Mouse (Mus musculus): ENCODE data around the gene B4galt4.
"Not testable (repeated sequence)": the region's sequence is repeated elsewhere in the genome, so short reads cannot be mapped to it uniquely, and the experiment has no call there.

The B4galt4 gene

GRCm38 (mm10) chr16:38771145-38771544 is 29.1 kb downstream of the B4galt4 start:
- no peak for DNase-seq

GRCm38 (mm10) chr16:38772906-38773496 is 30.9 kb downstream of the B4galt4 start:
- DNase-seq, result no peak

- DNase-seq, result peak; percentile 63 to 81
Observed at GRCm38 (mm10) chr16:38774964-38775746, 33.1 kb downstream of the B4galt4 start.

GRCm38 (mm10) chr16:38776342-38776741 is 34.3 kb downstream of the B4galt4 start:
- DNase-seq, result no peak

- no peak for DNase-seq
Observed at GRCm38 (mm10) chr16:38780960-38781572, 39.0 kb downstream of the B4galt4 start.

- no peak for DNase-seq
Observed at GRCm38 (mm10) chr16:38781946-38782345, 39.9 kb downstream of the B4galt4 start.

- DNase-seq, result no peak
Observed at GRCm38 (mm10) chr16:38782524-38783067, 40.5 kb downstream of the B4galt4 start.

GRCm38 (mm10) chr16:38785301-38785700 is 43.2 kb downstream of the B4galt4 start:
- DNase-seq, result no peak

- DNase-seq, result no peak
Observed at GRCm38 (mm10) chr16:38789016-38789415, 47.0 kb downstream of the B4galt4 start.

GRCm38 (mm10) chr16:38789966-38790365 is 47.9 kb downstream of the B4galt4 start:
- no peak for DNase-seq

- DNase-seq, result no peak
Observed at GRCm38 (mm10) chr16:38793120-38793519, 51.1 kb downstream of the B4galt4 start.

GRCm38 (mm10) chr16:38798957-38799450 is 56.9 kb downstream of the B4galt4 start:
- DNase-seq, result peak in 1 of 2 experiments; percentile 51

- peak in 1 of 2 experiments; percentile 43 for DNase-seq
Observed at GRCm38 (mm10) chr16:38800091-38800490, 58.0 kb downstream of the B4galt4 start, which contains the start of gene Upk1b. Upk1b (minus strand) TSS chr16:38800328.

GRCm38 (mm10) chr16:38807796-38808195 is 65.7 kb downstream of the B4galt4 start:
- DNase-seq, result not testable (repeated sequence)

- no peak for DNase-seq
Observed at GRCm38 (mm10) chr16:38810196-38810595, 68.1 kb downstream of the B4galt4 start.

GRCm38 (mm10) chr16:38812521-38812920 is 70.5 kb downstream of the B4galt4 start:
- peak; percentile 83 to 84 for DNase-seq

Measured in lung, postnatal 4 days (tissue).